Comparison of ENCODE assay signal across 10 mouse cellular contexts in genomic region chr1:146807765-146808164, GRCm38 (mm10).
"Had no signal": no experiment of that assay in that cellular context is flagged by ENCODE, and none has a peak within 500 bp of the region (broad histone marks: within the 10 kb centered on the region; RNA-seq: fewer than 3 reads in every experiment).

No protein-coding gene starts in this region.

- H3K9me3 ChIP-seq: limb, embryonic 10.5 days; liver, embryonic 12.5 days; midbrain, embryonic 15.5 days had no signal

- H3K36me3 ChIP-seq: limb, embryonic 10.5 days; liver, embryonic 12.5 days; midbrain, embryonic 15.5 days had no signal

- H3K4me3 ChIP-seq: left cerebral cortex, adult 2 months; limb, embryonic 10.5 days; liver, embryonic 12.5 days; midbrain, embryonic 15.5 days had no signal

- H3K27ac ChIP-seq: left cerebral cortex, adult 2 months; limb, embryonic 10.5 days; liver, embryonic 12.5 days; midbrain, embryonic 15.5 days had no signal

- H3K9ac ChIP-seq: liver, embryonic 12.5 days; lung, embryonic 14.5 days; midbrain, embryonic 15.5 days had no signal

- H3K4me1 ChIP-seq: limb, embryonic 10.5 days; liver, embryonic 12.5 days; midbrain, embryonic 15.5 days had no signal

- H3K4me2 ChIP-seq: liver, embryonic 12.5 days; lung, embryonic 14.5 days; midbrain, embryonic 11.5 days; midbrain, embryonic 15.5 days had no signal

- DNase-seq: kidney, postnatal 14 days; lung, embryonic 14.5 days; lung, postnatal 10 days; lung, postnatal 4 days; thymus, postnatal 4 days had no signal

- H3K27me3 ChIP-seq: liver, embryonic 12.5 days; midbrain, embryonic 15.5 days had no signal
